Mouse (Mus musculus): ENCODE measurements at regions not wholly inside any gene's neighbourhood (a gene's known extent, or its start where the extent isn't known, plus 50 kb on each side); places are given as distances from the start of the nearest gene placed in this dataset.

DNA sequence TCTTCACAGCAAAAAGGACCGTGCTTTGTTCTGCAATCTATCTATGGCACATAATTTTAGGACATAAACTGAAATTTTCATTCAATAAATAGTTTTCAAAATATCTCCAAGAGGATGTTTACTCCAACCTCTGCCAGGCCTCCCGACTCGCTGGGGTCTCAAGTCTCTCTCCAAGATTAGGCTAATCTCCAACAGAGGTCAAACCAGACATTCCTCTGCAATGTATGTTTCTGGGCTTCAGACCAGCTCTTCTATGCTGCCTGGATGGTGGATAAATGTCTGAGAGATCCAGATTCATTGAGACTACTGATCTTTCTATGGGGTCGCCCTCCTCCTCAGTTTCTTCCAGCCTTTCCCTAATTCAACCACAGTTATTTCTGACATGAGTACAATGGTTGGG lies 144.8 kb downstream of the Pcdh20 start:
- no peak for TF ChIP-seq CTCF (IDR thresholded peaks at IDR 0.05; ENCODE audit: control insufficient read depth, insufficient read depth, insufficient replicate concordance, low read depth, low read length)
- TF ChIP-seq POLR2A (IDR thresholded peaks at IDR 0.05; ENCODE audit: control insufficient read depth, low read depth, low read length): no peak
